Mouse (Mus musculus) monocyte, adult 5-6 weeks (primary cell): Measurements from ENCODE around the gene Lrba. TPM values are rescaled to one million over a fixed set of nuclear protein-coding genes. Genes with fewer than 3 reads are reported as not detected.

Source experiments
- ATAC-seq: fragments of 153-309, 156-312 bp; replicated peaks from 2 replicates; pipeline ENCODE4 v1.8.0; 2017; ENCODE audit warnings: mild to moderate bottlenecking; ENCODE audit not compliant: low TSS enrichment, insufficient number of reproducible peaks, severe bottlenecking, poor library complexity, low FRiP score
- total RNA-seq: library from RNA; stranded (forward); fragments of 200-1000, 200-491, 200-594 nt; gene quantifications from 3 replicates; pipeline ENCODE4 v1.2.3, GENCODE M21; 2017

Lrba gene
- 21.8 to 48.7 TPM (median 31.8 TPM) in 3 replicates for total RNA-seq

DNA sequence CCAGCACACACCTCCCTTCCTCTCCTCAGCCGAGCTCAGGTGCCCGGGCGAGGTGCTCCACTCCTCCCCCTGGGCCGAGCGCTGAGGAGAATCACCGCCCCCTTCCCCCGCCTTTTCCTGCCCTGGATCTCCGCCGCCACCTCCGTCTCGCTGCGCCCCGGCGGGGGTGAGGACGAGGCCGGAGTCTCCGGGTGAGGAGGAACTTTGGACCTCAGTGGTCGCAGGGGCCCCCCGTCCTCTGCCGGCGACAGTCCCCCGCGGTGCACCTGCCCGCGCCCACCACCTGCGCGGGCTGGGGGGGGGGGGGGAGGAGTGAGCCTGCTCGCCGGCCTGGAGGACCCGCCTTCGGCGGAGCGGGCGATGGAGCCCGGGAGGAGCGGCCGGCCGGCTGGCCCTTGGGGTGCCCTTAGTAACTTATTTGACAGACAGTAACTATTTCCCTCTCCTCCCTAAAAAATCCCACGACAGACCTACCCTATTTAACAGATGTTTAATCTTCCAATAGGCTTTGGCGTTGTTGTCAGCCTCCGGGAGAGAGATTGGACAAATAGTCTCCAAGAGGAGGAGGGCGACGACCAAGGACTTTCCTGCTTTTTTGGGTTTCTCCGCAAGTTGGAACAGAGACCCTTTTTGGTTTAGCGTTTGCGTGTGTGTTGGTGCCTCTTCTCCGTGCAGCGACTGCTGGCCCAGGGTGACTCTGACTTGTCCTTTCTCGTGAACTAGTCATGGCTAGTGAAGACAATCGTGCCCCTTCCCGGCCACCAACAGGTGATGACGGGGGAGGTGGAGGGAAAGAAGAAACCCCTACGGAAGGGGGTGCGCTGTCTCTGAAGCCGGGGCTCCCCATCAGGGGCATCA is at the start of gene Lrba:
Gene Lrba, plus strand, starts transcription at position 117 of the 858 bp plus-strand sequence.
- peak; percentile 69 for ATAC-seq

DNA sequence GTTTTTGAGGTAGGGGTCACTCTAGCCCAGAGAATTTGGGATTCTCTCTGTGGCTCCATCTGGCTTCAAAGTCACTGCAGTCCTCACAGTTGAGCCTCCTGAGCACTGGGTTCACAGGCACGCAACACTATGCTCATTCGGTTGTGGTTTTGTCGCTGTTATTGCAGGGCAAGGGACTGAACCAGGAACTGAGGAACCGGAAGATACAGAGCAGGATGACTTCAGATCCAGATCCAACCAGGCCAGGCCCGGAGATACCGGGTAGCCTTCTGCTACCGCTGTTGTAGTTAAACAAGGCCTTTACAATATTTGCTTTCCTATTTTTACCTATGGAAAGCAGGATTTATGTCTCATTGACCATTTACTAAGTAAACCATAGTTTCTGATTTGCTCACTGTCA is 44.8 kb upstream of the Lrba start:
- ATAC-seq, result no peak

DNA sequence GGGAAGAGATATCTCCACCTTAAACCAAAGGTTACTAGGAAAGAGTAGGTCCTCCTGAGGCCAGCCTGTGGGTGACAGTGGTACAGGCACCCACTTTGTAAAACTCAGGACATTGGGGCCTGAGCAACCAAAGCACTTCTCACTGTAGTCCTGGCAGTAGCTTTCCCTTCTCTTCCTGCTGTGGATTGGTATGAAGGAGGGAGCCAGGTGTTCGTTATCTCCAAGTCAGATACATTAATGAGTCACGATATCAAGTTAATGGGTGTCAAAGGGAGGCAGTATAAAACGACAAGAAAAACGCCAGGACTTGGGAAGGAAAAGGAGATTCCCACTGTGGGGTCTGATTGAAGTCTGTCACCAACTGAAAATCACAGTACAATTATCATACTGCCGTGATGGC is 43.4 kb upstream of the Lrba start:
- ATAC-seq, result no peak

DNA sequence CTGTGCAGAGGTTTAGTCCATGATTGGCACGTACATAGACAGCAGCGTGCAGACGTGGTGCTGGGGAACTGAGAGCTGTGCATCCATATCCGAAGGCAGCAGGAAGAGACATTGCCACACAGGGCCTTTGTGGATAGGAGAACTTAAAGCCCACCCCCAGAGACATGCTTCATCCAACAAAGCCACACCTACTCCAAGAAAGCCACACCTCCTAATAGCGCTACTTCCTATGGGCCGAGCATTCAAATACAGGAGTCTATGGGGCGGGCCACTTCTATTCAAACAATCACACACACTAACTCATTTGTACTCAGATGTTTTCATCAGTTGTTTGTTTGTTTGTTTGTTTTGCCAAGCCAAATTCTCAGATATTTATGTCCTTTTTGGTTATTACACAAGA is 39.9 kb upstream of the Lrba start:
- no peak for ATAC-seq

DNA sequence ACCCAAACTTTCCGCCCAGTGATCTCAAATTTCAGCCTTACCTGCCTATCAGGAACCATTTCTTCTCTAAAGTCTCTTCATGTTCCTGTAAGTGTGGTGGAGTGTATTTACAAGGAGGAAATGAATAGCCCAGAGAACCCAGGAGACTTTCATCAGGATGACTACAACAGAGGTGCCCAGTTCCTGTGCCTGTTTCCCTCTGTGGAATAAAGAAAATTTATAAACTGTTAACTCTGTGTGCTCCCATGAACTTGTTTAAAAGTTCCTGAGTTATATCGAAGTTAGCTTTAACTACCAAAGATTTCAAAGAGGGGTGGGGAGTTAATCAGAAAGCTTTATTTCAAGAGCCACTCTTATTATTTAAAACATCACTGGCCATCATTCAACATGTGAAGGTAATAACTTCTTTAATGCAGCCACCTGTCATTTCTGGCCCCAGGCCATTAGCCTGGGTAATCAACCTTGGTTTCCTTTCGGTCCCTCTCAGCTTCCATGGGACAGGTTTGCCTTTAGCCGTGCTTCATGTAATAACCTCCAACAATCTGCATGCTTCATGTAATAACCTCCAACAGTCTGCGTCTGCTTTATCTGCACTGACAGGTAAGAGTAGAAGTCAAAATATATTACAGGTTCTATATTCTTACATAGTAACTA is 36.6 kb upstream of the Lrba start:
- no peak for ATAC-seq

DNA sequence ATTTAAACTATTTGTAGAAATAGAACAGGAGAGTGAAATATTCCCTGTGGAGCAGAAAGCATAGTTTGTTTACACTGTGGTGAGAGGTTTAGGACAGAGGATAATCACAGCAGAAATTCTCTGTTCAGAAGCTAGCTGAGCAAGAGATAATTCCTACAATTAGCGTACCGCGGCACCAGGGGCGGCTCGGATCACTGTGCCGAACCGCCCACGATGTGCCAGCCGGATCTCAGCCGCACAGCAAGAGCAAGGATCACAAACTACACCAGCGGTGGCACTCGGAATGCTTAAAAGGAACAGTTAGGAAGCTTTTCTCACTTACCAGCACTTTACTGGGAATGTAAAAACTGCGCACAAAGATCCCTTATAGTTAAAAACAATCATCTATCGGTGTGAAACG is 28.5 kb upstream of the Lrba start:
- ATAC-seq, result no peak

DNA sequence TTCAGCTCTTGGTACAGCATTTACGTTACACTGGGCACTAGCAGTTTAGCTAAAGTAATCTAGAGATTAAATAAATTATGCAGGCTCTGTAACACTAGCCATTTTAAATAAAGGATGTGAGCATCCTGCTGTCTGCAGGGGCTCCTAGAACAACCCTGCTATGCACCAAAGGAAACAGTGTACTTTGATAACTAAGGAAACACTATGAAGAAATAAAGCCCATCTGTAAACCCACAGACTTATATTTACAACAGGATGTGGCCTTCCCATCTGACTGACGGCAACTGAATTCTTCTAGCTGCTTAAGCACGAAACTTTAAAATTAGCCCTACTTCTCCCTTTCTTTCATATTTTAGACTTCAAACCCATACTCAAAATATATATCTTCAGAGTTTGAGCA is 28.0 kb upstream of the Lrba start:
- no peak for ATAC-seq

DNA sequence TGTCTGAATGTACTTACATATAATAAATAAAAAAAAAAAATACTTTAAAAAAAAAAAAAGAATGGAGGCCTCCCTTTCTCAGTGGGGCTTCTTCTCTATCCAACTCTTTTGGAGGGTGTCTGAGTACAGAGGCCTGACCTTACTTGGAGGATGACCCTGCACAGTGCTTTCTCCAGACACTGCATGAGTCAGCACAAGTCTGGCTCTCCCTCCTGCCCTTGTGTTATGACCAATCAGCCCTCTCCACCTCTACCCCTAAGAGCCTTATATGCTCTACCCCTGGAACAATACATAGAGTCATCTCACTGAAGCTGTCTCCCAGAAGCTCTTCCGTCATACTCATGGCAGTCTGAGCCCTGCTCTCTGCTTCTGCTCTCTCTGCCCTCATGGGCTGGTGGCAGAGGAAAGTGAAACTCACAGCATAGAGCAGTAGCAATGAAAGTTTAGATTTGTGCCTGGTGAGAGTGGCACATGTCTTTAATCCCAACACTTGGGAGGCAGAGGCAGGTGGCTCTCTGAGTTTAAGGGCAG is 22.8 kb upstream of the Lrba start:
- ATAC-seq, result no peak

DNA sequence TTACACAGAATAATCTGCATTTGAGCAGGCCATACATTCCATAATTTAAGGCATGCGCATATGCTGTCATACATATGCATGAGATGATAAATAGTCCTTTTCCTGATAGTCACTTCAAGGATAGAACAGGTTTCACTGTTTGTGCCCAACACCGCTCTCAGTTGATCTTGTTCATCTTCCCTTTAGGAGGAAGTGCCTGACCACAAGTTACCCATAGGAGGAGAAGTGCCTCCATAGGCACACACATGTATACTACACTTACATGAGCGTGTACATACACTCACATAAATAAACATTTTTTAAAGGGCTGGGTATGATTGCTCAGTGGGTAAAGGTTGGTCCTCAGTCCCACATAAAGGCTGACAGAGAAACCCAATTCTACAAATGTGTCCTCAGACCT is 22.0 kb upstream of the Lrba start:
- ATAC-seq, result 0 out of 2 replicates have a peak, but pooled peaks have one; percentile 38

DNA sequence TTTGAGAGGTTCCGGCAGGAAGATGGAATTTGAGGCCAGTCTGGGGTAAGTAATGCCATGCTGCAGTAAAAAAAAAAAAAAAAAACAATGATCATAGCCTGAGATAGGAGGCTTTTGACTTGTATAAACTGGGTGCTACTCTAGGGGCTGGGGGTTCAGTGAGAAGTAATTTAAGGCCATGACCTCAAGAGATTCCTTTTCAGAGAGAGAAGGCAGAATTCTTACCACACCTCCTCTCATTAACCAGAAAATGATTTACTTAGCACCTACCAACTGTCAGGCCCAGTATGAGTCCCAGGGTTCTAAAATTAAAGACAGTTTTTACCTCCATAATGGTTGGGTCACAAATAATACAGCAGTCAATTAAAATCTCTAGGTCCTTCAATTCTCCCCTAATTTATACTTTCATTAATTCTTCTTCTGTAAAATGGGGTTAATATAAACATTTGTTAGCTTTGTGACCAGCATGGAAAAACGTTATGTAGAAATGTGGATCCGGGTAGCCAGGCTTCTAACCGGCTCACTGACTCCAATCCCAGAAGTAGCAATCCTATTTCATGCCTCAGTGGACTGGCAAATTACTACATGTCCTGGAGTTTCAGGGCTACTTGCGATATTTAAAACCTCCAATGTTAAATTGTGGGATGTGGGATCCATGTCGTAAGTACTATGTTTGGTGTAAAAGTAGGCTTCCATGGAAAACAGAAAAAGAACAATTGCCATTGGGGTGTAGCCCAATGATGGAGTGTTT is 19.7 kb upstream of the Lrba start:
- ATAC-seq, result no peak

DNA sequence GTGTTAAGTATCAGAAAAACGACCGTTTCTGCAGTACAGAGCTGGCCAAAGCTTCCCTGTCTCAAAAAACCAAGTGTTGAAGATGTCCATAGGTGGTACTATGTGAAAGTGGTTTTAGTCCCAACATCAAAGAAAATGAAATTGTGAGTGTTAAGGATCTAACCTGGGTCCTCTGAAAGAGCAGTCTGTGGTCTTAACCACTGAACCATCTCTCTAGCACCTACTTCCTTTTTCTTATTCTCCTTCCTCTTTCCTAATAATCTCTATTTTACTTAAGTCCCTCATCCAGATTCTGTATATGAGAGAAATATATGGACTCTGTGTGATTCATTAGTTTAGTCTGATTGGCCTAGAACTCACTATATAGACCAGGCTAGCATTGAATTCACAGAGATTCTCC is 17.9 kb upstream of the Lrba start:
- peak; percentile 68 for ATAC-seq

DNA sequence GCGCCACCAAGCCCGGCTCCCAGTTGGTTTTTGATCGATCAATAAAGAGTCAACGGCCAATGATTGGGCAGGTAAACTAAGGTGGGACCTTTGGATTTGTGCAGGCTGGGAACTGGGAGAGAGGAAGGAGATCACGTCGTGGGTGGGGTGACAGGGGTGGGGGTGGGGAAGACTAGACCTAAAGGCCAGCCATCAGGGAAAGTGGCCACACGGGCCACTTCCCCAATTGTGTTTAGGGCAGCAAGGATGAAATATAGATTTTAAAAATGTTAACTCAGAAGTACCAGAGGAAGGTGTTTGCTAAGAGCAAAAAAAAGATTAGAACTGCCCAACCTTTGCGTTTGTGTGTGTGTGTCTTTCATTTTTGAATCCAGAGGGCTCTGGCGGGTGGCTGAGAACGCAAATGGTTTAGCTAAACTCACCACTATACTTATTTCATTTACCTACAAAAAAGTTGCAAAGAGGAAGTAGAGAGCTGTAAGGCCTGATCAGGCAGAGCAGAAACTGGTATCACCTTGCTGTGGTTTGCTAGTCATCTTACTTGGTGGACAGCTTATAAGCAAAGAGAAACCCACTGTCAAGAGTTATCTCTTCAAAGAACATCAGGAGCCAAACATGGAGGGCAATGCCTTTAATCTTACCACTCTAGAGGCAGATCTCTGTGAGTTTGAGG is 14.1 kb upstream of the Lrba start:
- ATAC-seq, result no peak

DNA sequence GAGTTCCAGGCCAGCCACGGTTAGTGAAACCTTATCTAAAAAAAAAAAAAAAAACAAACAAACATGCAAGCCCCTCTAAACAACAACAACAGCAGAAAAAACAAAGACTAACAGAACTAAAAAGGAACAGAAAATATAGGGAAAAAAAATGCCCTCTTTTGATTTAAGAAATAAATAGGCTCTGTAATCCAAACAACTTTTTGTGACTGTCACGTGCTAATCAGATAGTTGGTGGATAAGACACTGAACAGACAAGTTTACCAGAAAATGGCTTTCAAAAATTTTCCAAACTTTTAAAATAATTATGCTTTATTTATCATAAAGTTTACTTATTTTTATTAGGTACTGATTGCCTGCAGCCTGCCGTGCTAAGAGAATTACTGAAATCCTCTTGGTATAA is 13.5 kb upstream of the Lrba start:
- ATAC-seq, result no peak

DNA sequence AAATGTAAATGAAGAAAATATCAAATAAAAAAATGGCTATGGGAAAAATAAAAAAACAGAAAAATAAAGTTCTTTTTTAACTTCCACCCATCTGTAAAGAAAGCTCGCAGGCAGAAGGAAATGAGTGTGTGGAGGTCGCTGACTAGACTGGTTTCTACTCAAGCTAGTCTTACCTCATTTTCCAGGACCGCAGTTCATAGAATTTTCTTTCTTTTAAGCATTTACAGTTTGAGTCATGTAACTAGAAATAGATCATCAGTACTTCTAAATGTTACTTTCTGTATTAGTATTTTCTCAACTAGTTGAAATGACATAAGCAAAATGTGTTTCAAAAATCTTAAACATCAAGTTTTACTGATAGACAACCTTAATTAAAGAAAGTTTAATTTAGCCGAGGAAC is 10.2 kb upstream of the Lrba start:
- no peak for ATAC-seq

DNA sequence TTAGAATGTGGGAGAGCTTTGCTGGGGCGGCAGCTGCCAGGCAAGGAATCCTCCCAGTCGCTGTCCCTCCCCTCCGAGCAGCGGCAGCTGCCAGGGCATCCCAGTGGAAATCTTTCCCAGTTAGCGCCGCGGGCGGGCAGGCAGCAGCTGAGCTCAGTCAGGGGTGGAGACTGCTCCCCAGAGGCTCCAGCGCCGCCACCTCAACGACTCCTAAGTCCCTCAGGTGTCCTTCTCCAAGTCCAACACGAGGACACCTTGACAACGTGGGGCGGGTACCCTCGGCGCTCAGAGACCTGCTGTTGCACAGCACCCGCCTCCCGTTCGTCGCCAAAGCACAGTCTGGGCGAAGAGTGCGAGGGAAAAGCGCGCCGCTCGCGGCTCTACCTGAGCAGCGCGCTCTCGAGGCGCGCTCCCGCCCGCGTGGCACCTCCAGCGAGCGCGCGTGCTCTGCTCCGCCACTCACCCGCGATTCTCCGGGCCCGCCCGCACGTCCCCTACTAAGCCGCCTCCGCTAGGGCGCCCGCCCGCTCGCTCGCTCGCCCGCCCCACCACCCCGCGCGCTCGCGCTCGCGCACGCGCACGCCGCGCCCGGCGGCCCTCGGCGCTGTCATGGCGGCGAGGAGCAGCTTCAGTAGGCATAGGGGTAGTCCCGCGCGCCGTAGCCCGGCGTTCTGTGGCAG is 706 bp upstream of the Lrba start:
- ATAC-seq, result peak; percentile 73

DNA sequence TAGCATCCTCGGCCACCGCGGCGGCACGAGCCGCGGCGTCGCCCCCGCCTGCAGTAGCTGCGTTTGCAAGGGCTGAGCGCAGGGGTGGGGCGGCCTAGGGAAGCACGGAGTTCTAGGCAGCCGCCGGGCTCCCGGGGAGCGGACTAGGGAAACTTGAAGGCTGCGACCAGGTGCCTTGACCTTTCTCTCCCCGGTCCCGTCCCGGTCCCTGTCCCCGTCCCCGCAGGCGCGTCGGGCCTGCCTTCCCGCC is 241 bp upstream of the Lrba start:
- no peak for ATAC-seq

DNA sequence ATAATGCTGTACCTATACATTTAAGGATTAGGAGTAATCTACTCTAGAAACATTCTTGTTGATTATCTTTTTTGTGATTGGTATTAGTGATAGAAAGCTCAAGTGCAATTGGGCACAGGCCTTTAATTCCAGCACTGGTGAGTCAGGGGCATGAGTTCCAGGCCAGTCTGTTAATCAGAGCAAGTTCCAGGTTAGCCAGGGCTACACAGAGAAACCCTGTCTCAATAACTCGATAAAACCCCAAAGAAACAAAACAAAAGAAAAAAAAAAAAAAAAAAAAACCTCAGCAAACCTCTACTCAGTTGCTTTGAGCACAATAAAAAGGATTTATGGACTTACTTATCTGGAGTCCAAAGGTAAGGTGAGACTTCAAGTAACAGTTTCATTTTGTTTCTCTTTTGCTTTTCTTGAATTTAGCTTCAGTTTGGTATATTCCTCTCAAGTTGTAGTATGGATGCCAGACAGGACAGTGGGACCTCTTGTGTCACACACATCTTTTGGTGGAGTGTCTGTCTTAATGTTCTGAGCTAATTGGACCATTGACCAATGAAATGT is 7.1 kb downstream of the Lrba start:
- no peak for ATAC-seq

DNA sequence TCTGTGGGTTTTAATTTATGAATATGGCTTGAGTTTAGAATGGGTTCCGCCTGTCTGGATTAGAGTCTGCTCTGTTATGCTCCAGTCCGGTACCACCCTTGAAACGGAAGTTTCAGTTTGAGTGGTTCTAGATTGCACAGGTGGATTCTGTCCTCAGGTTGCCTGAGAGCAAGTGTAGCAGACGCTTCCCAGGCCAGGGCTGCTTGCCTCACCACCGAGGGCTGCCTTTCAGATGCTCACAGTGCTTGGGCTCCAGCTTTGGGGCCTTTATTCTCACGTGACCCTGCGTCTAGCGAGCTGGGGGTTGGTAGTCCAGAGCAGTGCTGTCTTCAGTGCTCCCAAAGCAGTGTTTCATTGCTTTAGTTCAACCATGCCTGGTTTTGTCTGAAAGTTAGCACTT is 22.7 kb downstream of the Lrba start:
- no peak for ATAC-seq
